Comparison of ENCODE assay signal across 14 mouse cellular contexts in genomic region chr8:12822892-12823291, GRCm38 (mm10).
"Had no signal": no experiment of that assay in that cellular context is flagged by ENCODE, and none has a peak within 500 bp of the region (broad histone marks: within the 10 kb centered on the region; RNA-seq: fewer than 3 reads in every experiment).

No protein-coding gene starts in this region.

- H3K27me3 ChIP-seq: intestine, embryonic 15.5 days; lung, embryonic 15.5 days had no signal

- H3K4me2 ChIP-seq: intestine, embryonic 15.5 days; liver, embryonic 13.5 days; lung, embryonic 15.5 days; midbrain, embryonic 11.5 days had no signal

- H3K27ac ChIP-seq: intestine, embryonic 15.5 days; layer of hippocampus, adult 2 months; liver, embryonic 13.5 days; lung, embryonic 15.5 days; macrophage had no signal

- H3K4me1 ChIP-seq: intestine, embryonic 15.5 days had no signal

- DNase-seq: kidney, adult 2 months; kidney, postnatal 4 days; liver; liver, embryonic 13.5 days; liver, postnatal 0 days; lung, postnatal 14 days; right cerebral cortex, postnatal 25 days; thymus, postnatal 4 days had no signal

- H3K36me3 ChIP-seq: liver, embryonic 13.5 days had no signal

- H3K4me3 ChIP-seq: intestine, embryonic 15.5 days; layer of hippocampus, adult 2 months; liver, embryonic 13.5 days; lung, embryonic 15.5 days; megakaryocyte, embryonic 14.5 days had no signal

- H3K9ac ChIP-seq: intestine, embryonic 15.5 days; liver, embryonic 13.5 days; liver, postnatal 0 days; lung, embryonic 15.5 days had no signal

- ATAC-seq: intestine, embryonic 15.5 days; liver, postnatal 0 days had no signal

- H3K9me3 ChIP-seq: intestine, embryonic 15.5 days; liver, embryonic 13.5 days; lung, embryonic 15.5 days; megakaryocyte, embryonic 14.5 days had no signal
